Mouse (Mus musculus) limb, embryonic 11.5 days (tissue): ENCODE measurements around the gene Smarca2. TPM values are rescaled to one million over a fixed set of nuclear protein-coding genes. Genes with fewer than 3 reads are reported as not detected.

Experiments used
- ATAC-seq: fragments of 200-750 bp; cut with Nextera tagmentation; 2 replicates; pipeline ENCODE4 v1.8.0; 2017; ENCODE audit warnings: low read depth; ENCODE audit not compliant: insufficient number of reproducible peaks, low FRiP score, low TSS enrichment
- DNase-seq: peaks from one replicate; pipeline ENCODE4 v3.0.0-alpha.2; 2015; ENCODE audit warnings: low spot score
- H3K27ac ChIP-seq: fragments of 300-500 bp; sonication (generic); replicated peaks from 2 replicates; pipeline ENCODE4 v1.5.1; 2014; ENCODE audit warnings: low read depth, mild to moderate bottlenecking, low read length
- H3K27me3 ChIP-seq: fragments of 300-500 bp; sonication (generic); 2 replicates; pipeline ENCODE4 v1.6.1; 2014; ENCODE audit warnings: mild to moderate bottlenecking, low read length, mixed read lengths; ENCODE audit not compliant: control insufficient read depth, insufficient read depth
- H3K36me3 ChIP-seq: fragments of 300-500 bp; sonication (generic); 2 replicates; pipeline ENCODE4 v1.6.1; 2014; ENCODE audit warnings: mild to moderate bottlenecking, low read length, moderate library complexity, mixed read lengths; ENCODE audit not compliant: control insufficient read depth, insufficient read depth
- H3K4me1 ChIP-seq: fragments of 300-500 bp; sonication (generic); 2 replicates; pipeline ENCODE4 v1.6.1; 2014; ENCODE audit warnings: low read length, mixed read lengths; ENCODE audit not compliant: control insufficient read depth, insufficient read depth
- H3K4me2 ChIP-seq: fragments of 300-500 bp; sonication (generic); 2 replicates; pipeline ENCODE4 v1.6.1; 2014; ENCODE audit warnings: low read depth, mild to moderate bottlenecking, moderate library complexity; ENCODE audit not compliant: severe bottlenecking
- H3K4me3 ChIP-seq: fragments of 300-500 bp; sonication (generic); 2 replicates; pipeline ENCODE4 v1.5.1; 2014; ENCODE audit warnings: low read depth, low read length
- H3K9ac ChIP-seq: fragments of 300-500 bp; sonication (generic); 2 replicates; pipeline ENCODE4 v1.6.1; 2014; ENCODE audit warnings: mild to moderate bottlenecking, low read length
- H3K9me3 ChIP-seq: fragments of 300-500 bp; sonication (generic); 2 replicates; pipeline ENCODE4 v1.6.1; 2016; ENCODE audit warnings: low read length; ENCODE audit not compliant: control insufficient read depth
- WGBS: fragments of 180-500 bp; shearing (Covaris S2); extraction: QIAGEN DNeasy Blood & Tissue Kit; methylation state at CpG from one replicate; pipeline ENCODE4 v1.1.7; 2014; 5-methylcytosine and 5-hydroxymethylcytosine counted together
- polyA plus RNA-seq: library from polyadenylated mRNA; unstranded; fragments of >200 nt; fragmentation: Nextera tagmentation; extraction: Ambion mirVana; gene quantifications from 2 replicates; pipeline ENCODE4 v1.2.1, GENCODE M21; 2014

Smarca2 gene
- polyA plus RNA-seq, 1 experiment from 2014 or later, result 60.0 TPM

GRCm38 (mm10) chr19:26601459-26601858 lies 3.4 kb upstream of the Smarca2 start:
- DNase-seq, result no peak
- no peak for ATAC-seq
- Histone ChIP-seq H3K27ac (no peak overlapping the region), H3K9ac (no peak overlapping the region), H3K4me2 (no peak overlapping the region), H3K4me3 (no peak overlapping the region), H3K27me3 (no peaks in the 10 kb centered on the region), H3K9me3 (no peaks in the 10 kb centered on the region), H3K4me1 (no peaks in the 10 kb centered on the region), H3K36me3 (no peaks in the 10 kb centered on the region)
- 80% methylated on average over 4 of the region's 4 CpGs for WGBS

- Histone ChIP-seq H3K27ac (0 out of 2 replicates have a peak overlapping the region, but pooled peaks have one; percentile 10), H3K4me1 (peaks cover 2% of the 10 kb centered on the region; the same call in 1 of the 2 replicates), H3K36me3 (no peaks in the 10 kb centered on the region), H3K9me3 (no peaks in the 10 kb centered on the region), H3K4me3 (no peak overlapping the region), H3K27me3 (peaks cover under 1% of the 10 kb centered on the region; the same call in 1 of the 2 replicates), H3K4me2 (no peak overlapping the region; the same call in 1 of the 2 replicates), H3K9ac (no peak overlapping the region)
- DNase-seq (peak; percentile 56), ATAC-seq (no peak)
- 29% methylated on average over 2 of the region's 2 CpGs for WGBS
These were observed 1.5 kb upstream of the Smarca2 start for GRCm38 (mm10) chr19:26603296-26603860.

GRCm38 (mm10) chr19:26603906-26604754 lies 720 bp upstream of the Smarca2 start:
- ATAC-seq (peak; percentile 58), DNase-seq (peak; percentile 57)
- Histone ChIP-seq H3K27me3 (peaks cover 4% of the 10 kb centered on the region; the same call in 1 of the 2 replicates), H3K36me3 (no peaks in the 10 kb centered on the region), H3K9ac (peak overlapping the region; percentile 52), H3K4me3 (peak overlapping the region; percentile 67), H3K27ac (peak overlapping the region; percentile 67; the same call in 1 of the 2 replicates), H3K9me3 (no peaks in the 10 kb centered on the region), H3K4me1 (peaks cover 3% of the 10 kb centered on the region; the same call in 1 of the 2 replicates), H3K4me2 (peak overlapping the region; percentile 100)
- WGBS, result under 1% methylated on average over 36 of the region's 36 CpGs

- Histone ChIP-seq H3K27ac (0 out of 2 replicates have a peak overlapping the region, but pooled peaks have one; percentile 0), H3K4me2 (peak overlapping the region; percentile 100), H3K27me3 (peaks cover 4% of the 10 kb centered on the region; the same call in 1 of the 2 replicates), H3K9ac (peak overlapping the region; percentile 69), H3K9me3 (no peaks in the 10 kb centered on the region), H3K4me3 (peak overlapping the region; percentile 67), H3K36me3 (no peaks in the 10 kb centered on the region), H3K4me1 (peaks cover 3% of the 10 kb centered on the region; the same call in 1 of the 2 replicates)
- under 1% methylated on average over 44 of the region's 44 CpGs for WGBS
- DNase-seq, result peak; percentile 70
- ATAC-seq, result no peak
These were observed 829 bp downstream of the Smarca2 start for GRCm38 (mm10) chr19:26605438-26606320.

- under 1% methylated on average over 58 of the region's 63 CpGs for WGBS
- DNase-seq, result peak; percentile 71
- Histone ChIP-seq H3K4me3 (peak overlapping the region; percentile 67), H3K27me3 (peaks cover 4% of the 10 kb centered on the region; the same call in 1 of the 2 replicates), H3K9ac (peak overlapping the region; percentile 69), H3K36me3 (no peaks in the 10 kb centered on the region), H3K9me3 (no peaks in the 10 kb centered on the region), H3K4me2 (peak overlapping the region; percentile 100), H3K4me1 (peaks cover 3% of the 10 kb centered on the region; the same call in 1 of the 2 replicates), H3K27ac (0 out of 2 replicates have a peak overlapping the region, but pooled peaks have one; percentile 0)
- ATAC-seq, result peak; percentile 14; the same call in 1 of the 2 replicates
These were observed 1.7 kb downstream of the Smarca2 start for GRCm38 (mm10) chr19:26606321-26607155.

- DNase-seq, result peak; percentile 73
These were observed 2.3 kb downstream of the Smarca2 start for GRCm38 (mm10) chr19:26607156-26607536.

More at GRCm38 (mm10) chr19:26607156-26607536, 2.3 kb downstream of the Smarca2 start:
- Histone ChIP-seq H3K27ac (peak overlapping the region; percentile 42; the same call in 1 of the 2 replicates), H3K9ac (peak overlapping the region; percentile 69), H3K27me3 (peaks cover 4% of the 10 kb centered on the region; the same call in 1 of the 2 replicates), H3K4me1 (peaks cover 3% of the 10 kb centered on the region; the same call in 1 of the 2 replicates), H3K4me2 (peak overlapping the region; percentile 100), H3K4me3 (peak overlapping the region; percentile 67), H3K36me3 (no peaks in the 10 kb centered on the region), H3K9me3 (no peaks in the 10 kb centered on the region)
- under 1% methylated on average over 46 of the region's 56 CpGs for WGBS
- ATAC-seq, result peak; percentile 33; the same call in 1 of the 2 replicates
